Mouse (Mus musculus) embryonic facial prominence, embryonic 11.5 days (tissue): ENCODE data around the gene H2-Q10. TPM values are rescaled to one million over a fixed set of nuclear protein-coding genes. Genes with fewer than 3 reads are reported as not detected.
"Not testable (repeated sequence)": the region's sequence is repeated elsewhere in the genome, so short reads cannot be mapped to it uniquely, and the experiment has no call there.

Source experiments
- ATAC-seq: fragments of 200-750 bp; cut with Nextera tagmentation; replicated peaks from 2 replicates; pipeline ENCODE4 v1.8.0; 2017; ENCODE audit warnings: low read depth; ENCODE audit not compliant: insufficient number of reproducible peaks, low FRiP score, low TSS enrichment
- DNase-seq: peaks from one replicate; pipeline ENCODE4 v3.0.0-alpha.2; 2015; ENCODE audit warnings: low spot score
- H3K27ac ChIP-seq: fragments of 300-500 bp; sonication (generic); replicated peaks from 2 replicates; pipeline ENCODE4 v1.5.1; 2014; ENCODE audit warnings: mild to moderate bottlenecking, low read depth, low read length, control low read depth
- H3K27me3 ChIP-seq: fragments of 300-500 bp; sonication (generic); 2 replicates; pipeline ENCODE4 v1.6.1; 2014; ENCODE audit warnings: mild to moderate bottlenecking, low read length, moderate library complexity, mixed read lengths; ENCODE audit not compliant: control insufficient read depth, insufficient read depth
- H3K36me3 ChIP-seq: fragments of 300-500 bp; sonication (generic); replicated peaks from 2 replicates; pipeline ENCODE4 v1.6.1; 2014; ENCODE audit warnings: low read depth, mild to moderate bottlenecking, low read length, moderate library complexity, mixed read lengths; ENCODE audit not compliant: control insufficient read depth, insufficient read depth
- H3K4me1 ChIP-seq: fragments of 300-500 bp; sonication (generic); 2 replicates; pipeline ENCODE4 v1.6.1; 2014; ENCODE audit warnings: low read length, mixed read lengths; ENCODE audit not compliant: control insufficient read depth, insufficient read depth
- H3K4me2 ChIP-seq: fragments of 300-500 bp; sonication (generic); 2 replicates; pipeline ENCODE4 v1.6.1; 2014; ENCODE audit warnings: low read depth, mild to moderate bottlenecking, control low read depth, low read length, moderate library complexity
- H3K4me3 ChIP-seq: fragments of 300-500 bp; sonication (generic); 2 replicates; pipeline ENCODE4 v1.5.1; 2014; ENCODE audit warnings: low read depth, low read length, control low read depth
- H3K9ac ChIP-seq: fragments of 300-500 bp; sonication (generic); replicated peaks from 2 replicates; pipeline ENCODE4 v1.6.1; 2014; ENCODE audit warnings: mild to moderate bottlenecking, control low read depth, low read length
- H3K9me3 ChIP-seq: fragments of 300-500 bp; sonication (generic); replicated peaks from 2 replicates; pipeline ENCODE4 v1.6.1; 2016; ENCODE audit warnings: mild to moderate bottlenecking, low read length, inconsistent platforms, mixed read lengths; ENCODE audit not compliant: control insufficient read depth
- WGBS: fragments of 180-500 bp; shearing (Covaris S2); extraction: QIAGEN DNeasy Blood & Tissue Kit; methylation state at CpG from one replicate; pipeline ENCODE4 v1.1.7; 2014; 5-methylcytosine and 5-hydroxymethylcytosine counted together
- polyA plus RNA-seq: library from polyadenylated mRNA; unstranded; fragments of >200 nt; fragmentation: Nextera tagmentation; extraction: Ambion mirVana; gene quantifications from 2 replicates; pipeline ENCODE4 v1.2.1, GENCODE M21; 2014

H2-Q10 gene
- polyA plus RNA-seq: 0.18 TPM in 2 replicates

DNA sequence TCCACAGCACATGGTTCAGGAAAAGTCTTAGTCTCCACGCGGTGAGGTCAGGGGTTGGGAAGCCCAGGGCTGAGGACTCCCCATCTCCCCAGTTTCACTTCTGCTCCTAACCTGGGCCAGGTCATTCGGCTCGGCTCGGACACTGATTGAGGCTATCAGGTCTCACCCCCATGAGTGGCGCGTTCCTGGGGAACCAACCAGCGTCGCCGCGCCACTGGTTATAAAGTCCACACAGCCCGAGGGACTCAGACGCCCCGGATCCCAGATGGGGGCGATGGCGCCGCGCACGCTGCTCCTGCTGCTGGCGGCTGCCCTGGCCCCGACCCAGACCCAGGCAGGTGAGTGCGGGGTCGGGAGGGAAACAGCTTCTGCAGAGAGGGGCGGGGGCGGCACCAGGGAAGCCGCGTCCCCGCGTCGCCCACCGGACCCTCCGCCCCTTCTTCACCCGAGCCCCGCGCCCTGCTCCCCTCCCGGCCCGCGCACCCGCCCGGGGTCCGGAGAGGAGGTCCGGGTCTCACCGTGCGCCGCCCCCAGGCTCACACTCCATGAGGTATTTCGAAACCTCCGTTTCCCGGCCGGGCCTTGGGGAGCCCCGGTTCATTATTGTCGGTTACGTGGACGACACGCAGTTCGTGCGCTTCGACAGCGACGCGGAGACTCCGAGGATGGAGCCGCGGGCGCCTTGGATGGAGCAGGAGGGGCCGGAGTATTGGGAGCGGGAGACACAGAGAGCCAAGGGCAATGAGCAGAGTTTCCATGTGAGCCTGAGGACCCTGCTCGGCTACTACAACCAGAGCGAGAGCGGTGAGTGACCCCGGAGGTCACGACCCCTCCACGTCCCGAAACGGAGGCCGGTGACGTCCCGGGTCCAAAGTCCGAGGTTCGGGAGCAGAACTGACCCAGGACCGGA is at the start of gene H2-Q10:
Gene H2-Q10 (plus strand): TSS at position 248 of the 910 bp plus-strand sequence.
- peaks cover 5% of the 10 kb centered on the region for H3K4me1 ChIP-seq
- ATAC-seq (0 out of 2 replicates have a peak, but pooled peaks have one; percentile 39), DNase-seq (peak; percentile 20)
- H3K27ac ChIP-seq: no peak within 1 kb of the TSS
- peak within 1 kb of the TSS; percentile 22; the same call in 1 of the 2 replicates for H3K9ac ChIP-seq
- H3K4me3 ChIP-seq: peak within 1 kb of the TSS; percentile 39
- peaks cover 19% of the 10 kb centered on the region for H3K27me3 ChIP-seq
- no peaks in the 10 kb centered on the region for H3K9me3 ChIP-seq
- H3K36me3 ChIP-seq: no peaks in the 10 kb centered on the region
- H3K4me2 ChIP-seq: peak within 1 kb of the TSS; percentile 73
- under 1% methylated on average over 76 of the region's 80 CpGs for WGBS

- H3K36me3 ChIP-seq, H3K9ac ChIP-seq, H3K4me3 ChIP-seq, H3K9me3 ChIP-seq, H3K27me3 ChIP-seq, ATAC-seq, H3K4me1 ChIP-seq, H3K27ac ChIP-seq, H3K4me2 ChIP-seq: not testable (repeated sequence)
- whole genome bisulfite sequencing: 14% methylated on average over 11 of the region's 11 CpGs
- DNase-seq: peak; percentile 69
Observed at GRCm38 (mm10) chr17:35420206-35420810, 49.6 kb upstream of the H2-Q10 start.

DNA sequence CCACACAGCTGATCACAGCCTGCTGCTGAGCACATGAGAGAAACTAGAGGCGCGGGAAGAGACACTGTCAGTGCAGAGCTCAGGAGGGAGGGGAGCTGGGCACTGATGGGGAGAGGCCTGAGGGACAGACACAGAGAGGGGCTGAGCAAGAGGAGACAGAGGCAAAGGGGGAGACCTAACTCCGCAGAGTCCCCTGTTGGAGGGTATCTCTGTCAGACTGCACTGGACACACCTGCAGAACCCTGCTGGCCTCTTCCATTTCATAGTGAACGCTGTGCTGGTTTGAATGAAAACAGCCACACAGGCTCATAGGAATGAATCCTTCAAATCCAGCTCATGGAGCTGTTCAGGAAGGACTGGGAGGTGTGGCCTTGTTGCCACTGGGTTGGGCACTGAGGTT is 48.6 kb upstream of the H2-Q10 start:
- 89% methylated on average over 4 of the region's 4 CpGs for WGBS
- not testable (repeated sequence) for H3K27ac ChIP-seq, H3K9ac ChIP-seq, H3K4me3 ChIP-seq, DNase-seq, H3K9me3 ChIP-seq, H3K4me2 ChIP-seq, H3K36me3 ChIP-seq, H3K4me1 ChIP-seq, ATAC-seq, H3K27me3 ChIP-seq

DNA sequence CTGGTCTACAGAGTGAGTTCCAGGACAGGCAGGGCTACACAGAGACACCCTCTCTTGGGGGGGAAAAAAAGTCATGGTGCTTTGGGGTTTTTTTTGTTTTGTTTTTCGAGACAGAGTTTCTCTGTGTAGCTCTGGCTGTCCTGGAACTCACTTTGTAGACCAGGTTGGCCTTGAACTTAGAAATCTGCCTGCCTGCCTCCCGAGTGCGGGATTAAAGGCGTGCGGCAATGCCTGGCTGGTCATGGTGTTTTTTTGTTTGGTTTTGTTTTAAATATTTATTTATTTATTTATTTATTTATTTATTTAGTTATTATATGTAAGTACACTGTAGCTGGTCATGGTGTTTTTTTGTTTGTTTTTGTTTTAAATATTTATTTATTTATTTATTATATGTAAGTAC is 47.5 kb upstream of the H2-Q10 start:
- not testable (repeated sequence) for H3K9me3 ChIP-seq, H3K27ac ChIP-seq, H3K4me2 ChIP-seq, H3K9ac ChIP-seq, H3K4me1 ChIP-seq, H3K4me3 ChIP-seq, H3K27me3 ChIP-seq, DNase-seq, ATAC-seq, H3K36me3 ChIP-seq
- 89% methylated on average over 5 of the region's 5 CpGs for WGBS

GRCm38 (mm10) chr17:35423131-35423810 is 46.6 kb upstream of the H2-Q10 start:
- 63% methylated on average over 3 of the region's 3 CpGs for WGBS
- not testable (repeated sequence) for H3K27me3 ChIP-seq, H3K9ac ChIP-seq, ATAC-seq, DNase-seq, H3K9me3 ChIP-seq, H3K27ac ChIP-seq, H3K4me3 ChIP-seq, H3K4me1 ChIP-seq, H3K36me3 ChIP-seq, H3K4me2 ChIP-seq

DNA sequence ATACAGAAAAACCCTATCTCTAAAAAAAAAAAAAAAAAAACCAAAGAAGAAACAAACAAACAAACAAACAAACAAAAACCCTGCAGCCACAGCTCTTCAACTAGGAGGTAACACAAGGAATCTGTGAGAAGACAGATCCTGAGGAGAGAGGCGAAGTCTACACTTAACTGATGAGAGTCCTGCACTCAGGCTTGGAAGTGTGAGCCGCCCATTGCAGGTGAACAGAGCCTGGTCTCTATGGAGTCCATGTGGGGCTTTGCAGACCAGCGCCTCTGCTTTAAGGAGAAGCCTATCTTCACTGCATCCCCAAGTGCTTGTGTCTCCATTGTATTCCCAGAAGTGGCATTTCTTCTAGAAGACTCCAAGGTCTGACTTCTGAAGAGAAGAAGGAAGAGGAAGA is 45.8 kb upstream of the H2-Q10 start:
- 85% methylated on average over 3 of the region's 3 CpGs for WGBS
- not testable (repeated sequence) for H3K4me3 ChIP-seq, H3K36me3 ChIP-seq, DNase-seq, H3K9ac ChIP-seq, H3K9me3 ChIP-seq, H3K27ac ChIP-seq, H3K4me2 ChIP-seq, ATAC-seq, H3K27me3 ChIP-seq, H3K4me1 ChIP-seq

DNA sequence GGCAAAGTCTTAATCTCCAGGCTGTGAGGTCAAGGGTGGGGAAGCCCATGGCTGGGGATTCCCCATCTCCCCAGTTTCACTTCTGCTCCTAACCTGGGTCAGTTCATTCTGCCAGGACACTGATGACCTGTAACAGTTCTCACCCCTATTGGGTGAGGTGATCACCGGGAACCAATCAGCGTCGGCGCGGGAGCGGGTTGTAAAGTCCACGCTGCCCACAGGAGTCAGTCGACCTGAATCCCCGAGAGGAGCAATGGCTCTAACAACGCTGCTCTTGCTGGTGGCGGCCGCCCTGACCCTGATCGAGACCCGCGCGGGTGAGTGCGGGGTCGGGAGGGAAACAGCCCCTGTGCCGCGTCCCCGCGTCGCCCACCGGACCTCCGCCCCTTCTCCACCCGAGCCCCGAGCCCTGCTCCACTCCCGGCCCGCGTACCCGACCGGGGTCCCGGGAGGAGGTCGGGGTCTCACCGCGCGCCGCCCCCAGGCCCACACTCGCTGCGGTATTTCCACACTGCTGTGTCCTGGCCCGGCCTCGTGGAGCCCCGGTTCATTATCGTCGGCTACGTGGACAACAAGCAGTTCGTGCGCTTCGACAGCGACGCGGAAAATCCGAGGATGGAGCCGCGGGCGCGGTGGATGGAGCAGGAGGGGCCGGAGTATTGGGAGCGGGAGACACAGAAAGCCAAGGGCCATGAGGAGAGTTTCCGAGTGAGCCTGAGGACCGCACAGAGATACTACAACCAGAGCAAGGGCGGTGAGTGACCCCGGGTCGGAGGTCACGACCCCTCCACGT is 45.1 kb upstream of the H2-Q10 start, which contains the start of gene H2-Q6:
Gene H2-Q6 (plus strand): TSS at position 227 of the 793 bp plus-strand sequence.
- not testable (repeated sequence) for H3K27me3 ChIP-seq, H3K9me3 ChIP-seq, H3K27ac ChIP-seq, H3K4me1 ChIP-seq, H3K36me3 ChIP-seq
- peak within 1 kb of the TSS; percentile 33 for H3K4me3 ChIP-seq
- ATAC-seq (peak; percentile 47), DNase-seq (peak; percentile 64)
- peak within 1 kb of the TSS; percentile 46 for H3K9ac ChIP-seq
- 2% methylated on average over 51 of the region's 66 CpGs for WGBS
- peak within 1 kb of the TSS; percentile 55 for H3K4me2 ChIP-seq
